Mouse (Mus musculus) bone marrow macrophage, adult 2 months (primary cell): ENCODE data around the gene Trim47.

ENCODE experiments used
- CTCF ChIP-seq: IDR thresholded peaks from 2 replicates; pipeline ENCODE4 v1.5.1; 2012; ENCODE audit warnings: low read depth, mild to moderate bottlenecking, low read length, moderate library complexity
- POLR2A ChIP-seq: IDR thresholded peaks from 2 replicates; pipeline ENCODE4 v1.6.1; 2012; ENCODE audit warnings: mild to moderate bottlenecking, low read depth, low read length, borderline replicate concordance

- TF ChIP-seq POLR2A = no peak
- TF ChIP-seq CTCF = no peak
Observed at GRCm38 (mm10) chr11:116106963-116107776, 19.8 kb downstream of the Trim47 start.
